Mouse (Mus musculus) gastrocnemius, postnatal 25 days (tissue): ENCODE data around the gene Necap2. TPM values are rescaled to one million over a fixed set of nuclear protein-coding genes. Genes with fewer than 3 reads are reported as not detected.

Experiments
- DNase-seq: peaks from one replicate; pipeline ENCODE4 v3.0.0; 2022
- total RNA-seq, 2 experiments: library from RNA; stranded (reverse); gene quantifications; 1 replicate in 1 of 2; 2 replicates in 1 of 2; pipeline ENCODE4 v1.2.3; 2021

Necap2 gene
- total RNA-seq, 2 experiments from 2014 or later = 12.6 to 14.5 TPM

DNA sequence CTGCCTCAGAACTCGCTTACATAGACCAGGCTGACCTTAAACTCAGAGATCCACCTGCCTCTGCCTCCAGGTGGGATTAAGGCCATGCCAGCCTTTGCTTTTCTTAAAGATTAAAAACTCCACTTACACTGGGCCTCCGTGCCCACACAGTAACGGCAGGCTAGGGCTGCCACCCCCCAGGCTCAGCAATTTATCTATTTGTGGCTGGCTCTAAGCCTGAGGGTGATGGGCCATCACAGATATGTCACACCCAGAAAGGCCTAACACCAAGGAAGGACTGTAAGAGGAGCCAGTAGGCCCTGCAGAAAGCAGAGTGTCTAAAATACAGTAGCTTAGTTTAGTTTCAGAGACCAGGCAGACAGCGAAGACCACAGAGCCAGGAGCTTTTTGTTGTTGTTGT lies 4.0 kb downstream of the Necap2 start:
- DNase-seq = peak; percentile 6

DNA sequence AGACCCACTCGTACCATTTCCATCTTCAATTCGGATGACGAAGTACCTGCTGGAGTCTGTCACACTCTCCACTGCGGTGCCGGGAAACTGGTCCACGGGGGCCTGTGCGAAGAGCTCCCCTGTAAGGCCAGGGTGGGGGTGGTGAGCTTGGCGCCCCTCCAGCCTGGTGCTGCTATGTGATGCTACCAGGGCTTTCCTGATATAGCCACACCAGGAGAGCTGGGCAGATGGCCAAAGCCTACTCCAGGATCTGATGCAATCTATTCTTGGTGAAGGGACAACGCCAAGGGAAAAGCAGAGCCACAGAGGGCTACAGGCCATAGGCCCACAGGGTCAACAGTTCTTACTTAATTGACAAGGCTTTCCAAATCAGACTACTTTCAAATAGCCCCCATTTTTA lies 4.5 kb downstream of the Necap2 start:
- peak; percentile 74 for DNase-seq

GRCm38 (mm10) chr4:141072502-141072901 lies 5.7 kb downstream of the Necap2 start:
- DNase-seq = no peak

- peak; percentile 34 for DNase-seq
Observed at GRCm38 (mm10) chr4:141069731-141070130, 8.4 kb downstream of the Necap2 start.

GRCm38 (mm10) chr4:141068655-141069054 lies 9.5 kb downstream of the Necap2 start:
- DNase-seq = no peak

DNA sequence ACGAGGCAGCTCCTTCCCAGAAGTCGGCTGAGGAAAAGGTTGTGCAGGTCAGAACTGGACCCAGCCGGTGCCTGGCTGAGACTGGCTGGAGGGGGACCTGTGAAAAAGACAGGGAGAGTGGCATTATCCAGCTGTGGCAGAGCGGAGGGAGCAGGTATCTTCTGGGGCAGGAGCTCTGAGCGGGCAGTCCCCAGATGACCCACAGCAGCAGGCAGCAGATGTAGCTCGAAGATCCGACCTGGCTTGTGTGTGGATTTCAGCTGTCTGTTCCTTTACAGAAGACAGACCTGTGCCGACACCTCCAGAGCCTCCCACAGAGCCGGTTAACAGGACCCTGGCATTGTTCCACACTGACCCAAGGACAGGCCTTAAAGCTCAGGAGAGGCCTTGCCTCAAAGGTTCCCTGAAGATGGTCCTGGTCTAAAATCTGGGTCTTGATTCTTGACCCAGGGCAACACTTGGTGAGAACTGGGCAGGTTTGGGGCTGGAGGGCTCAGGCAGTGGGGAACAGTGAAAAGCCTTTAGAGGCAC lies 10.6 kb downstream of the Necap2 start:
- no peak for DNase-seq

- DNase-seq = peak; percentile 56
Observed at GRCm38 (mm10) chr4:141066709-141067515, 11.2 kb downstream of the Necap2 start.

GRCm38 (mm10) chr4:141065123-141065522 lies 13.0 kb downstream of the Necap2 start:
- peak; percentile 59 for DNase-seq

DNA sequence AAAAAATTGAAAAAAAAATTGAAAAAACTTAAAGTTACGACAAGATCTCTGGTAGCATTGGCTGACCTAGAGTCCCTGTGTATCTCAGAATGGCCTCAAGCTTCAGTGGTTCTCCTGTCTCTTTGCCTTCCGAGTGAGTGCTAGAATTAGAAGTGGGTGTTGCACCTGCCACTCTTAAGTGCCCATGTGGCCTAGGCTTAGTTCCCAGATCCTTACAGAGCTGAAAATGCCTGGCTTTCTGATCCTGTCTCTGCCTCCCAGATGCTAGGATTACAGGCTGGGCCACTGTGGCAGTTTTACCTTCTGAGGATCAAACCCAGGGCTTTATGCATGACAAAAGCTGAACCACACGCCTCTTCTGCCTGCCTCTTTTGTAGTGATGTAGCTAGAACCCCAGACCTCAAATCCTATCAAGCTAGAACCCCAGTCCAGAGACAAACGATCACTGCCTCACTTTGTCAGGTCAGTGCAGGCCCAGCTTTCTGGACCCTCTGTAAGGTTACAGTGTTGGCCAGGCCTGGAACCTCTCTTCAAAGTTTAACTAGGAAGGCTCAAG lies 14.0 kb downstream of the Necap2 start:
- no peak for DNase-seq

- DNase-seq = peak; percentile 99
Observed at GRCm38 (mm10) chr4:141060426-141061301, 17.5 kb downstream of the Necap2 start, which contains the start of gene Crocc. Gene Crocc (minus strand): TSS chr4:141060550.

DNA sequence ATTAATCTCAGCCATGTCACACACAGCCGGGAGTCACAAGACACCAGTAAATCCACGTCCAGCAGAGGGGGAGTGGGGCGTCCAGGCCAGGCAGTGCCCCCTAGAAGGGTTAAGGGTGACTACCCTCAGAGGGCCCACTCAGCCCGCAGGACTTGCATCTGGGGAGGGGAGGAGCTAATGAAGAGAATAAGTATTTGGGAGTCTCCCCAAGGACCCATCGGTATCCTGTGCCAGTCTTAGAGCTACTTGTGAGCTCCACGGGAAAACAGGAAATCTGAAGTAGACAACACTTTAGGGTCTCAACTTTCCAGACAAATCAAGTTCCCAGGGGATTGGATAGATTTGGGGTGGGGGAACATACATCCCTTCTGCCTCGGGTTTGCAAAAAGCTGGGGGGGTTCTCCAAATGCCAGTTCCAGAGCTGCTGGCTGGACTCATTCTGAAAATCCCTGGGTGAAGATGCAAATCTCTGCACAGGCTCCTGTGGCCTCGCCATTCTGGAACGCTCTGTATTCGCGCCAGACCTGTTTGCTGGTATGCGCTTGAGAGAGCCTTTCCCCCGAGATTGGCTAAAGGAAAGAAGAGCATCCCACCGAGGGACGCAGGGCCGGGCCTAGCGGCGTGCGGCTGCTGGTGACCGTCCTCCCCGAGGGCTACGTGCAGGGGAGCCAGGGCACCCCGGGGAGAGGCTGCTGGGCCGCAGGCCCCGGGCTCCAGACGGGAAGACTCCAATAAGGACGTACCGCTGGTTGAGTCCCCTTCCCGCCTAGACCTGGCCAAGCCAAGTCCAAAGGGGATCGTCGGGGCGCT lies 18.3 kb downstream of the Necap2 start:
- no peak for DNase-seq

GRCm38 (mm10) chr4:141058835-141059234 lies 19.3 kb downstream of the Necap2 start:
- DNase-seq = no peak

DNA sequence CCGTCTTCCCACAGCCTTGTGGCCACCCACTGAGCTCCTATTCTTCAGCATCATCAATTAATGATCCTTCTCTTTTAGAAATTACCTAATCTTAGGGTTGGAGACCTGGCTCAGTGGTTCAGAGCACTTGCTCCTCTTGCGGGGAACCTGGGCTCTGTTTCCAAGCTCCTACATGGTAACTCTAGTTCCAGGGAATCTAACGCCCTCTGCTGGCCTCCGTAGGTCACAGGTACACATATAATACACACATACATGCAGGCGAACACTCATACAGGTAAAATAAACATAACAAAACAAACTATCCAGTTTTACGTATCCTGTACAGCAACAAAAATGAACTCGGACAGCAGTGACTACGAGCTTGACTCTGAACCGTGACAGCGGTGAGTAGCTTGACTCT lies 21.2 kb downstream of the Necap2 start:
- DNase-seq = no peak

DNA sequence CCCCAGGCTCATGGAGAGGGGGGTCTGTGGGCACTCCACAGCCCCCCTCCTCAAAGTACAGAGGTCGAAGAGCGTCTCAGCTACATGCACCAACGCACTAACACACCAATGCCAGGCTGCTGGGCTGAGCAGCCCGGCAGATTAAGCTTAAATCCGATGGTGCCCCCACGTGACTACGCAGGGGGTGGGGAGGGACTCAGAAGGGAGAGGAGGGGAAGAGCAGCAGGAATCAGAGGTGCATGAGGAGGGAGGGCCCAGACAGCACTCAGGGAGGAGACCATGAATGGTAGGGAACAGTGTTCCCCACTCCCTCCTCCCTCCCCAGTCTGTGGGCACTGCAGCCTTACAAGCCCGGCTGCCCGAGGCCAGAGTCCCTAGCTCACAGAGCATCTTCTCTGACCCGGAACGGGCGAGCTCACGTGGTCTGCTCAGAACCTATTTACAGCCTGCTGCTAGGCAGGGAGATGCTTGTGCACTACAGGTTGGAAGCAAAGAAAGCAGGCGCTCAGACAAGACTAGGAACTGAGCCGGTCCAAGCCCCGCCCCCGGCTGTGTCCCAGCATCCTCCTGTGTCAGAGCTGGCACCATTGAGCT lies 24.5 kb downstream of the Necap2 start:
- DNase-seq = no peak

GRCm38 (mm10) chr4:141053138-141053537 lies 25.0 kb downstream of the Necap2 start:
- DNase-seq = no peak

- DNase-seq = no peak
Observed at GRCm38 (mm10) chr4:141052442-141052841, 25.7 kb downstream of the Necap2 start.

DNA sequence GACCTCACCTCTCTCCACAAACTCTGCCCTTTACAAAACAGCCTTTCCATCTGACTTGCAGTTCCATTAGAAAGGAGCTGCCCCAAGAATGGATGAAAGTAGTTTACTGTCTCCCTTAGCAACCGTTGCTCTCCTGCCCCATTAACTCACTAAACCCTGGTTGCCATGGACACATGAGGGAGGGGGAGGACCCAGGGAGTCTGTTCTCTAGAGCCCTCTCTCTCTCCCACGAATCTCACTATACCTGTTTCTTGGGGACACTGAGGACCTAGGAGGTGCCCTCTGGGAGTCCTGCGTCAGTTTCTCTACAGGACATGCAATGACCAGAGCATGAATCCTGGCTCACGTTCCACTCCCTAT lies 28.7 kb downstream of the Necap2 start:
- no peak for DNase-seq

GRCm38 (mm10) chr4:141048810-141049475 lies 29.2 kb downstream of the Necap2 start:
- DNase-seq = no peak

- no peak for DNase-seq
Observed at GRCm38 (mm10) chr4:141044816-141045215, 33.3 kb downstream of the Necap2 start.

DNA sequence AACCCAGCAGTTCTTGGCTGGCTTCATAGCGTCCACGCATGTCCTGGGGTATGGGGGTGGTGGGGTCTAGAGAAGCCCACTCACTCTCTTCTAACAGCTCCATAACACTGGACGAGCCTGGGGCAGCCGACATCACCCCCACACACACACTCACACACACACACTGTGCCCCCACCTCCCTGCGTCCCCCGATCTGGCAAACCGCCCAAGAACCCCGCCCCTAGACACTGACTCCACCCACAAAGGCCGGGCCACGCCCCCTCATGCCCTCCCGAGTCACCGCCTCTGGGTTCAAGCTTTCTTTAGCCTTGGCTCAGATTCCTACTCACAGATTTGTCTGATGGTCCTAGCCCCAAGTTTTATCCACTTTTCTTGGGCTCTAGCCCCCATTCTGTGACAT lies 37.0 kb downstream of the Necap2 start:
- no peak for DNase-seq
